Mouse (Mus musculus) CD4-positive, CD25-positive, alpha-beta regulatory T cell, adult 2 months (primary cell): Measurements from ENCODE around the gene Zzz3.

ENCODE experiments used
- DNase-seq: peaks from one replicate; pipeline ENCODE4 v3.0.0-alpha.2; 2012; ENCODE audit warnings: low read depth, low spot score

The Zzz3 gene

DNA sequence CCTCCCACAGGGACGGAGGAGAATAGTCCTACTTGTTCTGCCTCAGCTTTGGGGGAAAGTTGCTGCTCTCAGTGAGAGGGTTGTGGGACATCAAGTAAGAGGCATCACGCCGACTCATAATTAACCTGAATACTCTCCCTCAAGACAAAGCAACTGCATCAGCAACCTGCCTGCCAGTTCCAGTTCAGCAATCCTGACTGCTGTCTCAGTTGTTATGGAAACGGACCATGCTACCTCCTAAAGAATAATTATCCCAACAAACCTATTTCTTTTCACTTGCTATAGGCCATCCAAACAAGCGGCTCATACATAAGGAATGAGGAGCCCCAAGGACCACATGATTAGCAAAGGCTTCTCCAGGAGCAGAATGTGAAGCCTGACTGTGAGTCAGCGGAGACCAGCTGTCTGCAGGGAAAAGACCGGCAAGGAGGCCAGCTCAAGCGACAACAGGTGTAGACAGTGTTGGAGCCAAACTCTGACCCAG, 100.2 kb downstream of the Zzz3 start:
- no peak for DNase-seq

DNA sequence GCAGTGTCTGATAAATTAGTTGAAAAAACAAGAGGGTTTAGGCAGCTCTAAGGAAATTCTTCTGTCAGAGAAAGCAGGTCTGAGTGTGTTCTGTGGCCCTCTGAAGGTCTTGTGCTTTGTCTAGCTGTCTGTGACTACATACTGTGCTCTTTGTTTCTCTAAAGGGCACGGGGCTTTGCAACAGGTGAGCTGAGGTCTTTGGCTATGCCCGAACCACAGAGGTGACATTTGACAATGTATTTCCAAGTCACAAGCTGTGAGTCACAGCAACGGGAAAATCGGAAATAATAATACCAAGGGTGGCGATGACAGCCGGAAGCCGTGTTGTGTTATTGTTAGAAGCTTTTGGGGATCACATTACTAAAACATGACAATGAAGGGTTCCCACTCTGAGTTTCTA, 101.8 kb downstream of the Zzz3 start:
- no peak for DNase-seq

DNA sequence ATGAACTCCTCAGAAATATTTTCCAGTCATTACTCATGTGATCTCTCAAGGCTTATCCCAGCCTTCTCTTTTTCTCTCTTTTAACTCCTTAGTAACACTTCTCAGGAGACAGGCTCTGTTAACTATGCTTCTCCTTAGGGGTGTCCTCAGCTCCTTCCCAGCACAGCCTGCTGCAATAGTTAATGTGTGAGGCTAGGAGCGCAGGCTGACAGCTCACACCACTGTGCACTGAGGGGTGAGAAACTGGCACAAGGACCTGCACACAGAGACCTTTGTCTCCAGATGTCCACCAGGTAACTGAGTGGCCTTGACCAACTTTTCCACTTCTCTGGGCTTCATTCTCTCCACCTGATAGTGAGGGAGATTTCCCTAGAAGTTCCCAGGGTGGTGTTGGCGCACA, 102.6 kb downstream of the Zzz3 start:
- no peak for DNase-seq

DNA sequence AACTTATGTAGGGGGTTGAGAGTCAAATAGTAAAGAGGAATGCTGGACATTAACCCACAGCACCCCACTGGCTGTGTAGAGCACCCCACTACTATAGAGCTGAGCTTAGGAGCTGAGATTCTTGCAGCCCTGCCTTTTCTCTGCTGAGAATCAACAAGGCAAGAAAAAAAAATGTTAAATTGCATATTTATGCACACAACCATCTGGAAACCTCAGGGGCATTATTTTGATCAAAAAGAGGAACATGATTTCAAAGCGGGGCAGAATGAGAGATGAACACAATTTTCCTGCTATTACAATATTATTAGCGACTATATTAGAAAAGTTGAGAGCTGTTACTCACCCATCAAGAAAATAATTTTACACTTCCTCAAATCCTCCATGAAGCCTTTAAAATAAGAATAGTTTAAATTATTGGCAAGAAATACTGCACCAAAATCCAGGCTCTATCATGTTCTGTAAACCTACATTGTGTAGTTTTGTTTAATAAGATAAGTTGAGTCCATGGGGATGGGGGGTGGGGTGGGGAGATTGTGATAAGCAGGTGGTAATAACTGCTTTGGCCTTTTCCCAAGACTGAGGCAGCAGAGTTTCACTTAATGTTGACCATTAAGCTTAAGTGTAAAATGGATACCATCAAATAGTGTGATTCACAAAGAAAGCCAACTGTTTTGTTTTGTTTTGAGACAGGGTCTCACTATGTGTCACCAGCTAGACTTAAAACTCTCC, 103.9 kb downstream of the Zzz3 start:
- DNase-seq: no peak

DNA sequence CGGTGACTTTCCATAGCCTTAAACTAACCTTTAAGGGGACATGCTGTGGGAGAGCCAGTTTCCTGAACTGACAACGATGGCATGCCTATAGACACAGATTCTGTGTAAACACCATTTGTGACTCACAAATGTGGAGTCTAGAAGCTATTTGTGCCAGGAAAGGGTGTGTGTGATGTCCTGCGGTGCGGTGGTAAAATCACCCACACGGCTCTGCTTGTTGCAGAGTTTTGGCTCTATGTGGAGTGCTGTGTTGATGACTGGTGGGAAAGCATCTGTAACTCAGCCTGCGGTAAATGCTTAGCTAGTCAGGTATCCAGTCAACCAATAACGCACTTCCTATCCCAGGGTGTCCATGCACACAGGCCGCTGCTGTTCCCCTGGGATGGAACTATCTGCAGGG, 112.6 kb downstream of the Zzz3 start:
- DNase-seq: no peak

DNA sequence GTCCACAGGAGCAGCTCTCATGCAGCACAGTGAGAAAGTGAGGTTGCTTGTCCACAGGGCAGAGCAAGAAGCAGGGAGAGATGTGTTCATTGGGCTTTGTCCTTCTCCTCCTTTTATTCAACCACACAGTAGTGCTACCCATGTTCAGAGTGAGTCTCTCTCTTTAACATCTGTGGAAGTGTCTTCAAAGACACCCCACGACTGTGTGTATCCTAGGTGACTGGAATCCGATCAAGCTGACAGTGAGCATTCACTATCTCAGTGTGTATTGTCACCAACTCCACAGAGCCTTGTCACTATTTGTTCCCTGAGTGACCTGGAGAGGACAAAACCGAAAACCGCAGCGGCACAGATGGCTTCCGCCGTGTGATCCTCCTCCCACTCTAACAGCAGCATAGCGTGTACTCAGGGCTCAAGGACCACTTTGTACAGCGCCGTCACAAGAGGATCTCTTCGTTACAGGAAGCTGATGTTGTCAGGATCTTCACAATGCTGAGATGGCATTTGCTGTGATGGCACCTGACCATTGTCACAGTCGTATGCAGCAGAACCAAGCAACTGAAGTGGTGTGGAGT, 113.2 kb downstream of the Zzz3 start:
- no peak for DNase-seq

DNA sequence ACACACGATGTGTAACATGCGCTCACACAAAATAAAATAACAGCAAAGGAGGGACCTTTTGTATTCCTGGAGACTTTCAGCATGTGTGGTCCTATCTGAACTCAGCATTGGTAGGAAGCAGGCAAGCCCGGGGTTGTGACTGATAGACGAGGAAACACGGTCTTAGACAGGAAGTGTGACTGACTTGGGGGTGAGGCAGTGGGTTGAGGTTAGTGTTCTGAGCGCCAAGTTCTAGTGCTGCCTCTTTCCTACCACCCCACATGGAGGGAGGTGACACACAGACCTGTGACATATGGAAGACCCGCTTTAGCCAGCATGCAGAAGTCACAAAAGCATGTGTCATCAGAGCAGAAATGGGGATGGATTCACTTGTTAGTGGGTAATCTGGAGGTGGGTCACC, 114.0 kb downstream of the Zzz3 start:
- DNase-seq: no peak
